Mouse (Mus musculus): ENCODE data around the gene Cux2. TPM values are rescaled to one million over a fixed set of nuclear protein-coding genes. Genes with fewer than 3 reads are reported as not detected.

Cux2 gene
- polyA plus RNA-seq, 1 experiment from 2014 or later, result 9.0 TPM

GRCm38 (mm10) chr5:121922942-121923826 lies 126.7 kb downstream of the Cux2 start:
- 78% methylated on average over 17 of the region's 17 CpGs for WGBS
- Histone ChIP-seq H3K27me3 (ENCODE audit: insufficient read depth, low read length) (peaks cover 16% of the 10 kb centered on the region), H3K36me3 (ENCODE audit: insufficient read depth, low read length) (no peaks in the 10 kb centered on the region), H3K4me2 (replicated peaks; ENCODE audit: low read depth, low read length) (no peak overlapping the region), H3K9ac (replicated peaks; ENCODE audit: low read length) (no peak overlapping the region), H3K4me1 (ENCODE audit: insufficient read depth, low read length) (no peaks in the 10 kb centered on the region; the same call in 1 of the 2 replicates), H3K27ac (ENCODE audit: low read length) (no peak overlapping the region), H3K4me3 (ENCODE audit: low read length) (no peak overlapping the region), H3K9me3 (ENCODE audit: low read length) (no peaks in the 10 kb centered on the region)
- no peak for ATAC-seq (ENCODE audit: low FRiP score, low TSS enrichment)

GRCm38 (mm10) chr5:121919216-121919615 lies 130.7 kb downstream of the Cux2 start:
- 89% methylated on average over 7 of the region's 7 CpGs for WGBS
- Histone ChIP-seq H3K36me3 (ENCODE audit: insufficient read depth, low read length) (no peaks in the 10 kb centered on the region), H3K4me3 (ENCODE audit: low read length) (no peak overlapping the region), H3K9ac (replicated peaks; ENCODE audit: low read length) (no peak overlapping the region), H3K4me1 (ENCODE audit: insufficient read depth, low read length) (peaks cover 8% of the 10 kb centered on the region), H3K9me3 (ENCODE audit: low read length) (no peaks in the 10 kb centered on the region), H3K27ac (ENCODE audit: low read length) (no peak overlapping the region), H3K27me3 (ENCODE audit: insufficient read depth, low read length) (no peaks in the 10 kb centered on the region), H3K4me2 (replicated peaks; ENCODE audit: low read depth, low read length) (no peak overlapping the region)
- ATAC-seq (ENCODE audit: low FRiP score, low TSS enrichment), result no peak

- Histone ChIP-seq H3K4me3 (ENCODE audit: low read length) (no peak overlapping the region), H3K4me2 (replicated peaks; ENCODE audit: low read depth, low read length) (no peak overlapping the region), H3K4me1 (ENCODE audit: insufficient read depth, low read length) (peaks cover 8% of the 10 kb centered on the region), H3K9ac (replicated peaks; ENCODE audit: low read length) (no peak overlapping the region), H3K9me3 (ENCODE audit: low read length) (no peaks in the 10 kb centered on the region), H3K36me3 (ENCODE audit: insufficient read depth, low read length) (no peaks in the 10 kb centered on the region), H3K27me3 (ENCODE audit: insufficient read depth, low read length) (no peaks in the 10 kb centered on the region), H3K27ac (ENCODE audit: low read length) (no peak overlapping the region)
- 85% methylated on average over 4 of the region's 4 CpGs for WGBS
- ATAC-seq (ENCODE audit: low FRiP score, low TSS enrichment), result no peak
Observed at GRCm38 (mm10) chr5:121916813-121917212, 133.1 kb downstream of the Cux2 start.

- peak; percentile 89 for ATAC-seq (ENCODE audit: low FRiP score, low TSS enrichment)
Observed at GRCm38 (mm10) chr5:121913999-121914398, 135.9 kb downstream of the Cux2 start.

GRCm38 (mm10) chr5:121909226-121909985 lies 140.5 kb downstream of the Cux2 start:
- Histone ChIP-seq H3K9ac (replicated peaks; ENCODE audit: low read length) (no peak overlapping the region), H3K27me3 (ENCODE audit: insufficient read depth, low read length) (no peaks in the 10 kb centered on the region), H3K36me3 (ENCODE audit: insufficient read depth, low read length) (no peaks in the 10 kb centered on the region), H3K4me3 (ENCODE audit: low read length) (no peak overlapping the region), H3K4me2 (replicated peaks; ENCODE audit: low read depth, low read length) (no peak overlapping the region), H3K9me3 (ENCODE audit: low read length) (no peaks in the 10 kb centered on the region), H3K27ac (ENCODE audit: low read length) (no peak overlapping the region), H3K4me1 (ENCODE audit: insufficient read depth, low read length) (peaks cover under 1% of the 10 kb centered on the region; the same call in 1 of the 2 replicates)
- no peak for ATAC-seq (ENCODE audit: low FRiP score, low TSS enrichment)
- WGBS, result 71% methylated on average over 21 of the region's 21 CpGs

More at GRCm38 (mm10) chr5:121913999-121914398, 135.9 kb downstream of the Cux2 start:
- no peak overlapping the region for H3K4me2 ChIP-seq (replicated peaks; ENCODE audit: low read depth, low read length)
- no peaks in the 10 kb centered on the region for H3K27me3 ChIP-seq (ENCODE audit: insufficient read depth, low read length)
- 30% methylated on average over 23 of the region's 23 CpGs for WGBS
- no peaks in the 10 kb centered on the region for H3K36me3 ChIP-seq (ENCODE audit: insufficient read depth, low read length)
- peak overlapping the region; percentile 71 for H3K27ac ChIP-seq (ENCODE audit: low read length)
- no peak overlapping the region for H3K9ac ChIP-seq (replicated peaks; ENCODE audit: low read length)
- H3K4me1 ChIP-seq (ENCODE audit: insufficient read depth, low read length), result peaks cover 8% of the 10 kb centered on the region
- no peaks in the 10 kb centered on the region for H3K9me3 ChIP-seq (ENCODE audit: low read length)
- no peak overlapping the region for H3K4me3 ChIP-seq (ENCODE audit: low read length)

- no peak overlapping the region for H3K4me3 ChIP-seq (ENCODE audit: low read length)
- no peak overlapping the region for H3K9ac ChIP-seq (replicated peaks; ENCODE audit: low read length)
- no peak for ATAC-seq (ENCODE audit: low FRiP score, low TSS enrichment)
- H3K27ac ChIP-seq (ENCODE audit: low read length), result no peak overlapping the region
- H3K27me3 ChIP-seq (ENCODE audit: insufficient read depth, low read length), result no peaks in the 10 kb centered on the region
- H3K4me2 ChIP-seq (replicated peaks; ENCODE audit: low read depth, low read length), result no peak overlapping the region
- no peaks in the 10 kb centered on the region for H3K36me3 ChIP-seq (ENCODE audit: insufficient read depth, low read length)
- H3K4me1 ChIP-seq (ENCODE audit: insufficient read depth, low read length), result no peaks in the 10 kb centered on the region
- no peaks in the 10 kb centered on the region for H3K9me3 ChIP-seq (ENCODE audit: low read length)
- WGBS, result 79% methylated on average over 17 of the region's 17 CpGs
Observed at GRCm38 (mm10) chr5:121905671-121906070, 144.2 kb downstream of the Cux2 start.

- no peaks in the 10 kb centered on the region for H3K4me1 ChIP-seq (ENCODE audit: insufficient read depth, low read length)
- H3K4me2 ChIP-seq (replicated peaks; ENCODE audit: low read depth, low read length), result no peak overlapping the region
- no peak overlapping the region for H3K4me3 ChIP-seq (ENCODE audit: low read length)
- H3K9me3 ChIP-seq (ENCODE audit: low read length), result no peaks in the 10 kb centered on the region
- no peaks in the 10 kb centered on the region for H3K36me3 ChIP-seq (ENCODE audit: insufficient read depth, low read length)
- WGBS, result 80% methylated on average over 14 of the region's 14 CpGs
- H3K27me3 ChIP-seq (ENCODE audit: insufficient read depth, low read length), result no peaks in the 10 kb centered on the region
- no peak overlapping the region for H3K9ac ChIP-seq (replicated peaks; ENCODE audit: low read length)
- no peak for ATAC-seq (ENCODE audit: low FRiP score, low TSS enrichment)
- H3K27ac ChIP-seq (ENCODE audit: low read length), result no peak overlapping the region
Observed at GRCm38 (mm10) chr5:121904799-121905198, 145.1 kb downstream of the Cux2 start.

- H3K9ac ChIP-seq (replicated peaks; ENCODE audit: low read length), result no peak overlapping the region
- ATAC-seq (ENCODE audit: low FRiP score, low TSS enrichment), result no peak
- no peaks in the 10 kb centered on the region for H3K36me3 ChIP-seq (ENCODE audit: insufficient read depth, low read length)
- WGBS, result 57% methylated on average over 23 of the region's 23 CpGs
- H3K4me3 ChIP-seq (ENCODE audit: low read length), result no peak overlapping the region
- no peaks in the 10 kb centered on the region for H3K27me3 ChIP-seq (ENCODE audit: insufficient read depth, low read length)
- H3K9me3 ChIP-seq (ENCODE audit: low read length), result no peaks in the 10 kb centered on the region
- no peaks in the 10 kb centered on the region for H3K4me1 ChIP-seq (ENCODE audit: insufficient read depth, low read length)
- no peak overlapping the region for H3K27ac ChIP-seq (ENCODE audit: low read length)
- H3K4me2 ChIP-seq (replicated peaks; ENCODE audit: low read depth, low read length), result no peak overlapping the region
Observed at GRCm38 (mm10) chr5:121902809-121903745, 146.8 kb downstream of the Cux2 start.

GRCm38 (mm10) chr5:121895117-121895756 lies 154.7 kb downstream of the Cux2 start:
- H3K4me1 ChIP-seq (ENCODE audit: insufficient read depth, low read length), result peaks cover 16% of the 10 kb centered on the region
- 20% methylated on average over 24 of the region's 24 CpGs for WGBS

More at GRCm38 (mm10) chr5:121895117-121895756, 154.7 kb downstream of the Cux2 start:
- Histone ChIP-seq H3K9me3 (ENCODE audit: low read length) (no peaks in the 10 kb centered on the region), H3K4me3 (ENCODE audit: low read length) (no peak overlapping the region), H3K27me3 (ENCODE audit: insufficient read depth, low read length) (no peaks in the 10 kb centered on the region), H3K36me3 (ENCODE audit: insufficient read depth, low read length) (no peaks in the 10 kb centered on the region), H3K4me2 (replicated peaks; ENCODE audit: low read depth, low read length) (peak overlapping the region; percentile 21), H3K9ac (replicated peaks; ENCODE audit: low read length) (no peak overlapping the region), H3K27ac (ENCODE audit: low read length) (no peak overlapping the region)
- ATAC-seq (ENCODE audit: low FRiP score, low TSS enrichment), result no peak
